Mouse (Mus musculus) ES-Bruce4 (cell line): ENCODE results near the gene Ndufs5. TPM values are rescaled to one million over a fixed set of nuclear protein-coding genes. Genes with fewer than 3 reads are reported as not detected.

Experiments used
- H3K27ac ChIP-seq: 2 replicates; pipeline ENCODE4 v1.5.1; 2012; ENCODE audit warnings: low read length, inconsistent platforms; ENCODE audit not compliant: insufficient read depth
- H3K27me3 ChIP-seq: 2 replicates; pipeline ENCODE4 v1.6.1; 2012; ENCODE audit warnings: mild to moderate bottlenecking, low read length, inconsistent platforms; ENCODE audit not compliant: control insufficient read depth, poor library complexity, insufficient read depth, severe bottlenecking
- H3K36me3 ChIP-seq: 2 replicates; pipeline ENCODE4 v1.6.1; 2012; ENCODE audit warnings: inconsistent platforms, mild to moderate bottlenecking, low read length, moderate library complexity; ENCODE audit not compliant: control insufficient read depth, poor library complexity, insufficient read depth, severe bottlenecking
- H3K4me1 ChIP-seq: one replicate; pipeline ENCODE4 v1.8.1; 2011; ENCODE audit warnings: low read length; ENCODE audit not compliant: control insufficient read depth, insufficient read depth
- H3K4me3 ChIP-seq: 2 replicates; pipeline ENCODE4 v1.5.1; 2011; ENCODE audit warnings: low read depth, mild to moderate bottlenecking, low read length
- H3K9ac ChIP-seq: 2 replicates; pipeline ENCODE4 v1.6.1; 2012; ENCODE audit warnings: low read depth, mild to moderate bottlenecking, inconsistent platforms; ENCODE audit not compliant: poor library complexity, severe bottlenecking
- H3K9me3 ChIP-seq: replicated peaks from 2 replicates; pipeline ENCODE4 v1.6.1; 2012; ENCODE audit warnings: mild to moderate bottlenecking, low read length, inconsistent platforms; ENCODE audit not compliant: control insufficient read depth, poor library complexity, insufficient read depth, severe bottlenecking
- CTCF ChIP-seq: IDR thresholded peaks from one replicate; pipeline ENCODE4 v1.8.1; 2011; ENCODE audit warnings: low read depth, low read length
- EP300 ChIP-seq: IDR thresholded peaks from 2 replicates; pipeline ENCODE4 v1.6.1; 2011; ENCODE audit warnings: low read depth, low read length; ENCODE audit not compliant: insufficient read depth
- POLR2A ChIP-seq: IDR thresholded peaks from one replicate; pipeline ENCODE4 v1.8.1; 2011; ENCODE audit warnings: low read length; ENCODE audit not compliant: insufficient read depth
- polyA plus RNA-seq: library from polyadenylated mRNA; stranded (reverse); fragments of >200 nt; gene quantifications from 2 replicates; pipeline ENCODE4 v1.2.4, GENCODE M21; 2011; ENCODE audit warnings: low read depth; ENCODE audit not compliant: missing spikeins, insufficient read depth, insufficient read length

Gene Ndufs5
- polyA plus RNA-seq, 1 experiment = 130 TPM

DNA sequence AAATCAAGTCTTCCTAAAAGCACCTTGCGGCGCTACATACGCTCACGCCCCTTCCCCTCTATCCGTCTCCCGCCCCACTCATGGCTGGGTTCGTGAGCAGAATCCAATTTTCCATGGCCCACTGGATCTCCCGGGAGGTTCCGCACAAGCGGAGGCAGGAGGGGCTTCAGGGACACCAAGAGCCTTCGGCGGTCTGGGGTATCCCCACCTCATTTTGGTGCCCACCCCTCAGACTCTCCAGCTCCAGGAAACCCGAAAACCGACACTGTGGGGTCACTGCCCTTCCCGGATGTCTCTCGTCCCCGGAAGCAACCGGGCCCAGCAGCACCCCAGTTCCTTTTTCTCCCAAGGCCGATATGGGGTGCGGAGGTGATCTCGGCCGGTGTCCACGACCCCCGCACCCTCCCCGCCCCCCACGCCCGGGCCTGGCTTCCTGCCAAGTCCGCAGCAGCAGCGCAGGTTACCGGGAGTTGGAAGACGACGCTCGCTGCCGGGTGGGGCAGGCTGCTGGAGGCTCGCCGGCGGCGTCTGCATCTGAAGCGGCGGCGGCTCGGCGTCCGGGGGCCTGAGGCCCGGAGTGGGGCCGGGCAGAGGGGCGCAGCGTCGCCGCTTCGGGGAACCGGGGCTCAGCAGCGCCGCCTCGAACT is 31.6 kb upstream of the Ndufs5 start:
- Histone ChIP-seq H3K4me3 (peak overlapping the region; percentile 98), H3K9me3 (no peaks in the 10 kb centered on the region), H3K36me3 (peaks cover 2% of the 10 kb centered on the region; the same call in 1 of the 2 replicates), H3K27me3 (no peaks in the 10 kb centered on the region), H3K9ac (peak overlapping the region; percentile 99), H3K4me1 (peaks cover 2% of the 10 kb centered on the region), H3K27ac (no peak overlapping the region)
- TF ChIP-seq EP300 = no peak
- TF ChIP-seq POLR2A = no peak
- TF ChIP-seq CTCF = no peak

DNA sequence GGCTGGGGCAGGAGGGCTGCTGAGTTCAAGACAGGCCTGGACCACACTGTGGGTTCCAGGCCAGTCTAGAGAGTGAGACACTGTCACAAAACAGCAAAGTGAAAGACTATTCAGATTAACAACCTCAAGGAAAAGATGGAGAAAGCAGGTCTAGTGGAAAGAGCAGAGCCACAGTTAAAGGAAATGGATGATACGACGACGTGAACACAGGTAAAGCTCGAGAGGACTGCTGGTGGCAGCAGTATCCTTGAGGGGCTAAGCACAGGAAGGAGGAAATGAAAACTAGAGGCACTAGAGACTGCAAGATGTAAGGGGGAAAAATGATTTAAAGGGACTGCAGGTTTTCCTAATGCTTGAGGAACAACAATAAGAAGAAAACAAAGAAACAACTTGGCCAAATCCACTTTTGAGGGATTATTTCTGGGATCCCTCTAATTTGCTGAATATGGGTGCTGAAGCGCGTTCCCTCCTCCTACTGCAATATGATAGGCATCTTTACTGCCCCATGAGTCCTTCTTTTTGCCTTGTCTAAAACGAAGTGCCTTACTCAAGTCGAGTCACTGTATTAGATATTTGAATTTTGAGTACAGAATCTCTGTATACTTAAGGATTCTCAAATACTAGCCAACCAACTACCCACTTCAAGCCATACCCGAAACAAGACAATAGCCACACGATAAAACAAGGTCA is 30.9 kb upstream of the Ndufs5 start:
- H3K9ac ChIP-seq = peak overlapping the region; percentile 99
- TF ChIP-seq POLR2A (no peak), EP300 (no peak), CTCF (no peak)
- H3K36me3 ChIP-seq = peaks cover 2% of the 10 kb centered on the region; the same call in 1 of the 2 replicates
- peak overlapping the region; percentile 98 for H3K4me3 ChIP-seq
- no peaks in the 10 kb centered on the region for H3K9me3 ChIP-seq
- peaks cover 2% of the 10 kb centered on the region for H3K4me1 ChIP-seq
- no peaks in the 10 kb centered on the region for H3K27me3 ChIP-seq
- no peak overlapping the region for H3K27ac ChIP-seq

DNA sequence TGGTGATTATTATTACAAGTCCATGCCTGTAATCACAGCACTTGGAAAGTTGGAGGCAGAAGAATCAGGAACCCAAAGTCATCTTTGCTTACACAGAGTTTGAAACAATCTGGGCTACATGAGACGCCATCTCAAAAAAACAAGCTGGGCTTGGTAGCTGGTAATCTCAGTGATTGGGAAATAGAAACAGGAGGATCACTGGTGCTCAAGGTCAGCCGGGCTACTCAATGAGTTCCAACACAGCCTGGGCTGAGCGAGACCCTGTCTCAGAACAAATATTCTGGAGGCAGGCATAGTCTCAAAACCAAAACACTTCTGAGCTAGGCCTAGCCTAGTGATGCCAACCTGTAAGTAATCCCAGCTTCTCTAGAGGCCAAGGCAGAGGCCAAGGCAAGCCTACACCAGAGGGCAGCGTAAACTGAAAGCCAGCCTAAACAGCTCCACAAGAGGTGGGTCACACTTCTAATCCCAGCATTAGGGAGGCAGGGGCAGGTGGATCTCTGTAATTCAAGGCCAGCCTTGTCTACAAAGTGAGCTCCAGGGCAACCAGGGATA is 27.3 kb upstream of the Ndufs5 start:
- no peaks in the 10 kb centered on the region for H3K9me3 ChIP-seq
- no peak overlapping the region for H3K4me3 ChIP-seq
- no peak for TF ChIP-seq CTCF
- no peak for TF ChIP-seq POLR2A
- no peak for TF ChIP-seq EP300
- H3K9ac ChIP-seq = no peak overlapping the region
- H3K27me3 ChIP-seq = no peaks in the 10 kb centered on the region
- H3K4me1 ChIP-seq = no peaks in the 10 kb centered on the region
- H3K36me3 ChIP-seq = peaks cover 28% of the 10 kb centered on the region
- no peak overlapping the region for H3K27ac ChIP-seq

DNA sequence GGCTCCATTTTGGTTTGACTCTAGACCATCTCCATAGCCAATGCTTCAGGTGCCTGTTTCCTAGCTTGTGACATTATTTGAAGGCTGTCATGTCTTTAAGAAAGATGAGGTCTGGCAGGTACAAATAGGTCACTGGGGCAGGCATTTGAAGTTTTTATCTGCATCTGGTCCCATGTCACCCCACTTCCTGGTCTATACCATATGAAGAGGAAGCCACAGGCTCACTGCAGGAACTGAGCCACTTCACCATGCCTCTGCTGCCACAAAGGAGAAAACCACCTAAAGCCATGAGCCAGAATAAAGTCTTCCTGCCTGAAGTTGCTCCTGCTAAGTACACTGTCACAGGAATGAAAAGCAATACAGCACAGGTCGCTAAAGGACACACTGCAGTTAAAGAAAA is 24.9 kb upstream of the Ndufs5 start:
- Histone ChIP-seq H3K27ac (no peak overlapping the region), H3K27me3 (no peaks in the 10 kb centered on the region), H3K4me3 (no peak overlapping the region), H3K9me3 (no peaks in the 10 kb centered on the region), H3K9ac (no peak overlapping the region), H3K4me1 (no peaks in the 10 kb centered on the region), H3K36me3 (peaks cover 42% of the 10 kb centered on the region)
- TF ChIP-seq CTCF (no peak), POLR2A (no peak), EP300 (no peak)

DNA sequence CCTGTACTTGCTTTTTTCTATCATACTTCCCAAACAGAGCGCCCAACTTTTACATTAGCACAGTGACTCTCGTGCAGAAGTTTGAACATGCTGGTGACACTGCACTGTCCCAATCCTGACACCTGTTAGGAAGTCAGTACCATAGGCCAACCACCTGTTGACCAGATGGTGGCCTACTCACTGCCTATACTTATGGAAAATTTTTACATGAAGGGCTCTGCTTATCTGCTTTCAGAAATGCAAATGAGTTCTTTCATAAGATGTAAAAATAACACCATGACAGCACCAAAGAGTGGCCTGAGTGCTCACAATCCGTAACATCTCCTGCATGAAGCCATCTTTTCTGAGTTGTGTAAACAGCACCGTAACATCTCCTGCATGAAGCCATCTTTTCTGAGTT is 20.7 kb upstream of the Ndufs5 start:
- TF ChIP-seq POLR2A (no peak), EP300 (no peak), CTCF (no peak)

DNA sequence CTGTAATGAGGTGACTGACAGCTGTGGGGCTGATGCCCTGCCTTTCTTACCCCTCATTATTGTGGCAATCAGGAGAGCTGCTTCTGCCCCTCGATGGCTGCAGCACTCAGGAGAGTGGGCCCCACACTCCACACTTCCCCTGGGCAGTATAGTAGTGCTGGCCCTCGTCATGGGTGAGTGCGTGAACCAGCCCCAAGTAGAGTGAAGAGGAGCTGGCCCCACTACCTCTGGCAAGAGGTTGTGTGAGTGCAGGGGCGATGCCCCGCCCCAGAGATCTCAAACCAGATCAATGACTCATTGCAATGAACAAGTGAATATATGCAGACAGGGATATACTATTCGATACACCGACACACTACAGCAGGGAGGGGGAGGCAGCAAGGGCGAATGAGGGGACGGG is 15.5 kb upstream of the Ndufs5 start:
- Histone ChIP-seq H3K36me3 (peaks cover 15% of the 10 kb centered on the region), H3K4me3 (no peak overlapping the region), H3K9me3 (no peaks in the 10 kb centered on the region), H3K9ac (no peak overlapping the region), H3K27me3 (no peaks in the 10 kb centered on the region), H3K27ac (no peak overlapping the region), H3K4me1 (no peaks in the 10 kb centered on the region)
- TF ChIP-seq EP300 (no peak), CTCF (no peak), POLR2A (no peak)

More for the DNA sequence above, 20.7 kb upstream of the Ndufs5 start:
- no peaks in the 10 kb centered on the region for H3K27me3 ChIP-seq
- no peak overlapping the region for H3K9ac ChIP-seq
- no peaks in the 10 kb centered on the region for H3K9me3 ChIP-seq
- no peaks in the 10 kb centered on the region for H3K4me1 ChIP-seq
- no peak overlapping the region for H3K27ac ChIP-seq
- peaks cover 49% of the 10 kb centered on the region for H3K36me3 ChIP-seq
- H3K4me3 ChIP-seq = no peak overlapping the region
